Mouse (Mus musculus) liver, adult 2 months (tissue): ENCODE measurements around the gene Rassf5. TPM values are rescaled to one million over a fixed set of nuclear protein-coding genes. Genes with fewer than 3 reads are reported as not detected.

Source experiments
- DNase-seq: peaks from one replicate; pipeline ENCODE4 v3.0.0-alpha.2; 2011; ENCODE audit warnings: low read depth, low spot score; ENCODE audit errors: extremely low read depth
- H3K27ac ChIP-seq: fragments of 200-500 bp; replicated peaks from 2 replicates; pipeline ENCODE4 v1.5.1; 2012; ENCODE audit warnings: low read depth, mild to moderate bottlenecking, control low read depth, inconsistent platforms, low read length; ENCODE audit not compliant: insufficient read depth
- H3K27me3 ChIP-seq: fragments of 200-500 bp; 2 replicates; pipeline ENCODE4 v1.6.1; 2012; ENCODE audit warnings: mild to moderate bottlenecking, moderate library complexity, low read length, inconsistent platforms; ENCODE audit not compliant: control insufficient read depth, insufficient read depth
- H3K36me3 ChIP-seq: fragments of 200-500 bp; 2 replicates; pipeline ENCODE4 v1.6.1; 2012; ENCODE audit warnings: low read length, inconsistent platforms; ENCODE audit not compliant: control insufficient read depth, insufficient read depth
- H3K4me1 ChIP-seq: fragments of 200-500 bp; 2 replicates; pipeline ENCODE4 v1.6.1; 2011; ENCODE audit warnings: low read length; ENCODE audit not compliant: control insufficient read depth, insufficient read depth
- H3K4me3 ChIP-seq: fragments of 200-500 bp; 2 replicates; pipeline ENCODE4 v1.5.1; 2011; ENCODE audit warnings: low read depth, mild to moderate bottlenecking, control low read depth, low read length, moderate library complexity; ENCODE audit not compliant: insufficient read depth
- H3K79me2 ChIP-seq: fragments of 200-500 bp; 2 replicates; pipeline ENCODE4 v1.6.1; 2012; ENCODE audit warnings: inconsistent platforms, mild to moderate bottlenecking, low read length, moderate library complexity; ENCODE audit not compliant: control insufficient read depth, insufficient read depth
- H3K9ac ChIP-seq: fragments of 200-500 bp; 2 replicates; pipeline ENCODE4 v1.6.1; 2012; ENCODE audit warnings: low read depth, mild to moderate bottlenecking, control low read depth, inconsistent platforms, low read length
- CTCF ChIP-seq: fragments of 200-500 bp; IDR thresholded peaks from 2 replicates; pipeline ENCODE4 v1.5.1; 2011; ENCODE audit warnings: low read depth, low read length, control low read depth
- POLR2A ChIP-seq: fragments of 200-500 bp; IDR thresholded peaks from 2 replicates; pipeline ENCODE4 v1.6.1; 2011; ENCODE audit warnings: low read length, control low read depth; ENCODE audit not compliant: insufficient read depth; ENCODE audit errors: extremely low read depth
- WGBS: fragments of 180-500 bp; shearing (Covaris S2); methylation state at CpG from one replicate; pipeline ENCODE4 v1.1.7; 2018; 5-methylcytosine and 5-hydroxymethylcytosine counted together
- polyA plus RNA-seq: library from polyadenylated mRNA; depleted of rRNA; stranded (reverse); fragments of >200 nt; gene quantifications from 2 replicates; pipeline ENCODE4 v1.2.3, GENCODE M21; 2012
- total RNA-seq: library from RNA; depleted of rRNA; stranded (reverse); fragments of >200 nt; gene quantifications from 2 replicates; pipeline ENCODE4 v1.2.3, GENCODE M21; 2014

Gene Rassf5
- total and polyA plus RNA-seq, 2 experiments, result 3.4 to 6.1 TPM

- DNase-seq, result peak; percentile 65
- no peaks in the 10 kb centered on the region for H3K36me3 ChIP-seq
- no peak overlapping the region for H3K9ac ChIP-seq
- H3K79me2 ChIP-seq, result peaks cover 3% of the 10 kb centered on the region; the same call in 1 of the 2 replicates
- 14% methylated on average over 7 of the region's 7 CpGs for WGBS
- TF ChIP-seq POLR2A, result no peak
- peak; percentile 61 for TF ChIP-seq CTCF
- H3K27me3 ChIP-seq, result no peaks in the 10 kb centered on the region
- peaks cover 20% of the 10 kb centered on the region for H3K4me1 ChIP-seq
- H3K4me3 ChIP-seq, result no peak overlapping the region
- H3K27ac ChIP-seq, result no peak overlapping the region
Observed at GRCm38 (mm10) chr1:131246433-131247395, 1.7 kb upstream of the Rassf5 start.

GRCm38 (mm10) chr1:131245926-131246325, 868 bp upstream of the Rassf5 start:
- Histone ChIP-seq H3K27me3 (no peaks in the 10 kb centered on the region), H3K9ac (peak overlapping the region; percentile 89; the same call in 1 of the 2 replicates), H3K4me3 (peak overlapping the region; percentile 91), H3K4me1 (peaks cover 20% of the 10 kb centered on the region), H3K79me2 (peaks cover 11% of the 10 kb centered on the region; the same call in 1 of the 2 replicates), H3K36me3 (no peaks in the 10 kb centered on the region), H3K27ac (peak overlapping the region; percentile 95)
- TF ChIP-seq POLR2A, result no peak
- peak; percentile 82 for TF ChIP-seq CTCF
- 2% methylated on average over 9 of the region's 9 CpGs for WGBS
- DNase-seq, result peak; percentile 57

GRCm38 (mm10) chr1:131244536-131245088, 446 bp downstream of the Rassf5 start:
- Histone ChIP-seq H3K27me3 (no peaks in the 10 kb centered on the region), H3K4me1 (peaks cover 20% of the 10 kb centered on the region), H3K79me2 (peaks cover 21% of the 10 kb centered on the region; the same call in 1 of the 2 replicates), H3K4me3 (peak overlapping the region; percentile 91), H3K27ac (peak overlapping the region; percentile 95), H3K36me3 (no peaks in the 10 kb centered on the region), H3K9ac (peak overlapping the region; percentile 89)
- 1% methylated on average over 57 of the region's 57 CpGs for WGBS
- TF ChIP-seq POLR2A, result no peak
- TF ChIP-seq CTCF, result no peak
- DNase-seq, result no peak

- Histone ChIP-seq H3K36me3 (no peaks in the 10 kb centered on the region), H3K4me3 (no peak overlapping the region), H3K27ac (peak overlapping the region; percentile 49), H3K27me3 (no peaks in the 10 kb centered on the region), H3K79me2 (peaks cover 27% of the 10 kb centered on the region; the same call in 1 of the 2 replicates), H3K4me1 (peaks cover 31% of the 10 kb centered on the region), H3K9ac (no peak overlapping the region)
- no peak for DNase-seq
- 11% methylated on average over 6 of the region's 6 CpGs for WGBS
- TF ChIP-seq CTCF, result no peak
- TF ChIP-seq POLR2A, result no peak
Observed at GRCm38 (mm10) chr1:131242956-131243355, 2.1 kb downstream of the Rassf5 start.

GRCm38 (mm10) chr1:131239576-131240193, 5.4 kb downstream of the Rassf5 start:
- peaks cover 36% of the 10 kb centered on the region for H3K4me1 ChIP-seq
- H3K79me2 ChIP-seq, result peaks cover 41% of the 10 kb centered on the region
- no peaks in the 10 kb centered on the region for H3K36me3 ChIP-seq
- 94% methylated on average over 12 of the region's 12 CpGs for WGBS
- H3K27ac ChIP-seq, result no peak overlapping the region; the same call in 1 of the 2 replicates
- no peak for DNase-seq
- no peak overlapping the region for H3K4me3 ChIP-seq
- H3K9ac ChIP-seq, result no peak overlapping the region
- TF ChIP-seq POLR2A, result no peak
- H3K27me3 ChIP-seq, result no peaks in the 10 kb centered on the region
